Mouse (Mus musculus) frontal cortex, postnatal 36 days (tissue): ENCODE data around the gene Map4k3.

Experiments
- DNase-seq, 2 experiments: peaks; one replicate each; pipeline ENCODE4 v3.0.0; 2022; ENCODE audit warnings: low spot score in 2 of 2

The Map4k3 gene

DNA sequence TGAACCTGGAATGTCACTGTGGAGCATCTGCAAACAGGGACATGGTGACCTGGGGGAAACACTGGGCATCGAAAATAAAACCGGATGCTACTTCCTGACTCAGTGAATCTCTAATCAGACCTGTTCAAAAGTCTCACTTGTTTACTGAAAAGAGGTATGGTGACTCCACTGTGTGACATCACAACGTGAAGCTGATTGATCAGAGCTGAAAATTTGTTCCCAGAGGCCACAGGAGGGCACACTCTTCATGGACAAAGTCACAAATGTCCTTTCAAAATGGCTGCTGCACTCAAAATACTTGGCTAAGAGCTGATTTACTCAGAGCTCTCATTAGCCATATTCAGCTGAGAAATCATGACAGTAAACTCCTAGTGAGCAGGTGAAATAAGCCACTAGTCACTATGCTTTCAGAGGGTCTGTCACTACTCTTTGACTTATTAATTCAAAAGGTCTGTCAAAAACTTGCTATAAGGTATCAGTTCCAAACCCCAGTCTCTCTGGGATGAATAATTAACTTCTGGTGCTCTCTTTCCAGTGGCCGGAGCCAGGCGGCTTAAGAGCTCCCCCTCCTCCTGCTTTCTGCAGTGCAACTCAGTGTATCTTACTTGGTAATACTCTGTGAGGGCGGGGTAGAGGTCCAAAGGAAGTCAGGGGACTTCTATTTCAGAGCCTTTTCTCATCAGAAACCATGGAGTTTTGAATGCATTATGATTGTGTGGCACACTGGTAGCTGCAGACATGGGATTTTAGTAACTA is 44.3 kb downstream of the Map4k3 start:
- no peak for DNase-seq

DNA sequence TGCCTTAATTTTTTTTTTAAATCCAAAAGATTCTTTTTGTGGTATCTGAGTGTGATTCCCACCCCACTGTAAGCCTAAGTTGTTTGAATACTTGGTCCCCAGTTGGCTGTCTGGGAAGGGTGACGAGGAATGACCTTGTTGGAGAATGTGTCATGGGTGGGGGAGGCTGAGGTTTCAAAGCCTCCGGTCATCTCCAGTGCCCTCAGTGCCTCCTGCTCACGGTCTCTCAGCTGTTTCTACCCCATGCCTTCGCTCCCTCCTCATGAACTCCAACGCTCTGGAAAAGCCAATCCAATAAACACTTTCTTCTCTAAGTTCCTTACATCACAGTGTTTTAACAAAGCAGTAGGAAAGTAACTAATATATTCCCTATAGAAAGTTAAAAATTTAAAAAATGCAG is 45.2 kb downstream of the Map4k3 start:
- DNase-seq = no peak

DNA sequence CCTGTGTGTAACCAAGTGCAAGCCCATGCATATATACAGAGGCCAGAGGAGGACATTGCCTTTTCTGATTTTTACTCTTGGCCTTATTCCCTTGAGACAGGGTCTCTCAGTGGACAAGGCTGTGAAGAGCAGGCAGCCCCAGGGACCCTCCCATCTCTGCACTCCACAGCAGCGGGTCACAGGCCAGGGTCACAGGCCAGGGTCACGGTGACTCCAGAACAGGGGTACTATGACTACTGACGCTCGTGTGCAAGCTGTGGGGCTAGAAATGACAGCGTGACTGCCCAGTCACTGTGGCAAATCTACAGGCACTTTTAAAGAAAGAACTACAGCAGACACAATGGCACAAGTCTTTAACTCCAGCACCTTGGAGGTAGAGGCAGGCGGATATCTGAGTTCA is 50.1 kb downstream of the Map4k3 start:
- DNase-seq = no peak

DNA sequence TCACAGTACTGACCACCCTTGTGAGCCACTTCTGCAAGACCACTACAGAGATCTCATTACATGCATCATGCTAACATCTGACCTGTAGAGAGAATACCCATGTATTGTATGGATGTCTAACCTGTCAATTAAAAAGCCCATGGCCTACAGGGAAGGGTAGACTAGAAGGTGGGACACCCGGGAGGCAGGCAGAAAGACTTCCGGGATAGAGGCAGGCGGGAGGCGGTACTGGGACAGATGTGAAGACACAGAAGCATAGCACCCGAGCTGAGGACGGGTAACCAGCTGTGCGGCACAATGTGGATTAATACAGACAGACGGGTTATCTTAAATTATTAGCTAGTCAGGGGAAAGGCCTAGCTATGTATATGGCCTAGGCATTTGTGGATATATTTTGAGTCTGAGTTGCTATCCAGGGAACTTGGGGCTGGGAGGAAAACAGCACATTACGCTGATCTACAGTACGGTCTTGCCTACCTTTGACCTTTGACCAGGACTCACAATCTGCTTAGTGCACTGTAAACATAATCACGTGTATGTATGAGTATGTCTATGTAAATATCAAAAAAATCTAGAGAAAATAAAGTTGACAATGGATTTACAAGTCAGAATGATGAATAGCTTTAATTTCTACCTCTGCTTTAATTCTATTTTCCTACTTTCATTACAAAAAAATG is 51.3 kb downstream of the Map4k3 start:
- DNase-seq = no peak

DNA sequence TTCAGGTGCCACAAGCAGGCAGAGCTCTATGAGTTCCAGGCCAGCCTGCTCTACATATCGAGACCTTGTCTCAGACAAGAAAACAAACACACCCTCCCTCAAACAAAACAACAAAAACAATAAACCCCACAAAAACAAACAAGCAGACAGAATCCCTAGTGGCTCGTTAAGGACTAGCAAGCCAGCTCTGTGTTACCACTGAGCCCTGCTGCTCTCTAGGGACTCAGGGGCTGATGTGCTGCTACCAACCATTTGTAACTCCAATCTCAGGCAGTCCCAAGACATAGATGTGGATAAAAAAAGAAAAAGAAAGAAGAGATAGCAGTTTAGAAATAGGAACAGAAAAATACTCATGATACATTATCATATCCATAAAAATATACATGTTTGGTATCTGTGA is 52.1 kb downstream of the Map4k3 start:
- DNase-seq = no peak

DNA sequence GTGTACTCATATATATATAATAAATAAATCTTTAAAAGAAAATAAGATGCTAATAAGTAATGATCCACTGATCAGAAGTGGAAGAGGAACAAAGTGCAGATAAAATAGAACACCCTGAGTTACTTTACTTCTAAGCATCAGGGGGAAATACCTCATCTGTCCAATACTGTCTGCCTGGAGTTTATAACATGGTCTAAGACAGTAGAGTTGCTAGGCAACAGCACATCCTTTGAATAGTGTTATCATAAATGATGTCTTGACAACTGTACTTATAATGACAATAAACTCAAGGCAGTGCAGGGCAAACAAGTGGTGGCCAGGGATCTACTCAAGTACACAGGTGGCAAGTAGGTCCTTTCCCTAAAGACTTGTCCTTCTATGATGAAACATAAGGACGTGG is 57.9 kb downstream of the Map4k3 start:
- DNase-seq = no peak

DNA sequence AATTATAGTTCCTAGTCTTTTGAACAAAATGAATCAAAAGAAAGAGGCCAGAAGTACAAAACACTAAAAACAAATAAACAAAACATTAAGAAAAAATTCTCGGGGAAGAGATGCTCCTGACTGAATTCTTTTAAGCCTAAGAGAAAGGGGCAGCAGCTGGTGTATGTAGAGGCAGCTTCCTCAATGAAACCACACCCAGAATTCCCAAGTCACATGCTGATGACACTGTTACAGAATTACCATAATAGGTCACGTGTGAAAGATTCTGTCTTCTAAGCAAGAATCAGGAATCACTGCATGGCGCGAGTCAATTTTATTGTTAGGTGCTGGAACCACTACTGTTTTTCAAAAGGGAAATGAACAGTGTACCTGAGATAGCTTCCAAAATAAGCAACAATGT is 64.7 kb downstream of the Map4k3 start:
- no peak for DNase-seq

DNA sequence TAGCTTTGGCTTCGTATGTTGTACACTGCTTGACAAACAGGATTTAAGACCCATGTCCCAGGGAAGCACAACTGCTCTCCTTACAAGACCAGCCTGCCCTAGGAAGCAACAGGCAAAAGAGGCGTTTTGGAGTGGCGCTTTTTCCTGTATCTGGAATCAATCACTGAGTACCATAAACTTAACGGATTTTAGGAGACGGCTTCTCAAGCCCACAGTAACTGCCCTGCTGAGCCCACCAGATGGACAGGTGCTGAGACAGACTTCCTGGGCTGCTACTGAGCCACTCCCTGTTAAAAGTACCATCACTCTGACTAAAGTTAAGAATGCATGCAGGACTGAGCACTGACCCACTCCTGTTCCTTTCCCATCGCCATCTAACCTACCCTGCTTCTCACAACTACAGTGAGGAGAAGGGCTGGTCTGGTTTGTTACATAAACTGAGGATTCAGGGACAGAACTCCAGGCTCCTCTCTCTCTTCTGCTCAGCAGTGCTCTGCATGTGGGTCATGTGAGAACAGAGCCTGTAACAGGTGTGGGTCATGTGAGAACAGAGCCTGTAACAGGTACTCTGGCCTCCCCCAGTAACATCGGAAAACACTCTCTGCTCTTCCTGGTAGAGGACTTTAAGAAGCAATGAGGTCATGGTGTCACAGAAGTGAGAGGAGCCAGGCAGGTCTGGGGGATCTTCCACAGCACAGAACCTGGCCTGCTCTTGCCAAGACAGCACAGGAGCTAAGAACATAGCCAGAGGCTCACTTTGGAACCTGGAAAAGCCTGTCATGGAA is 65.3 kb downstream of the Map4k3 start:
- DNase-seq = no peak

DNA sequence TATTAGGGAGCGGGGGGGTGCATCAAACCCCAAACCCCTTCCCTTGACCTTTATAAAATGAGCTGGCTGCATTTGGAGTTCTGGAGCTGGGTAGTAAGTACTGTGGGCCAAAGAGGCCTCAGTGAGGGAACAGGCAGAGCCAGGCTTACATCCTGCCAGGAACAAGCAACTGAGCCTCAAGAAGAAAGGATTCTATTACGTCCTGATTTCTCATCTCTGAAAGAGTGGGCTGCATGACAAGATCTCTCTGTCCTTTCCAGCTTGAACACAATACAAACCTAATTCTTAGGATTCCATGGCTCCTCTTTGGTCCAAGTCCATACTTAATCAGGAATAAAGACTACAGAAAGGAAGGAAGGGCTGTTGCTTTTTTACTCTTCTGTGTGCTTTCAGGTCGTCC is 66.4 kb downstream of the Map4k3 start:
- no peak for DNase-seq

DNA sequence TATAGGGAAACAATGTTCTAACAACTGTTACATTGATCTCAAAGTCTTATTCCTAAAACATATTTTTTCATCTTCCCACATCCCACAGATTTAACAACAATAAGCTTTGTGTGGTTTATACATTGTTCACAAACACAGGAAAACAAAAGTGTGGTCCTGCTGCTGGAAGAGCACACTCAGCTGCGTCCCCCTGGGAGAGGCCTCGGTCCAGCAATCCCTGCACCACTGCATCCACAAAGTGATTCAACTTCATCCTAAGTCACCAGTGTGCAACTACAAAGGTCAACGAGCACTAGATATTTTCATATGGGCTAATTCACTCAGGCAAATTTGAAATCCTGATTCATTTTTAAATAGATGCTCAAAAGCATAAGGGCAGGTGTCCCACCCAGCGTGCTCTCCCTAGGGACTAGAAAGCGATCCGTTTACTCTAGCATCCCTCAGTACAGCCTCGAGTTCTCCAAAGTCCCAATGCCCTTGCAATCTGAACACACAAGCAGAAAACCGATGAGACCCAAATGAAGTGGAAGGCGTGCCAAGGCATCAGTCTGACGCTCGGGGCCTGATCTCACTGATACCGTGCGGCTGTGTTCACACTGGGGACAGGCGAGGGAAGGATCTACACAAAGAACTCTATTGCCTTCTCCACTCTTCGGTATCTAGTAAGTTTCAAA is 67.4 kb downstream of the Map4k3 start:
- no peak for DNase-seq

DNA sequence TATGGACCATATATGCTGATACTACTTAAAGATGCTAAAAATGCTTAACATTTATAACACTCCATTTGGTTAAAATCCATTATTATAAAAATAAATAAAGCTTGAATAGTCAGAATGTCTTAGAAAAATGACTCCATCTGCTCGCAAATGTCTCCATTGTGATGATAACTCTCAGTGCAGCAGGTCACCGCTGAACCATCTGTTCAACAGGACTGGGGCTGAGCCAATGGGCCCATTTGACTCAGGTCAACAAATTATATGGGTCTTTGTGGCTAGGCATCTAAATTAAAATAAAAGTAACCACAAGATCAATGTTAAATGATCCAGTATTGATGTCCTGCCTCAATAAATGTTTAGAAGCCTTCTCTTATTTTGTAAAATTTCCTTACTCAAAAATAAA is 68.1 kb downstream of the Map4k3 start:
- no peak for DNase-seq

DNA sequence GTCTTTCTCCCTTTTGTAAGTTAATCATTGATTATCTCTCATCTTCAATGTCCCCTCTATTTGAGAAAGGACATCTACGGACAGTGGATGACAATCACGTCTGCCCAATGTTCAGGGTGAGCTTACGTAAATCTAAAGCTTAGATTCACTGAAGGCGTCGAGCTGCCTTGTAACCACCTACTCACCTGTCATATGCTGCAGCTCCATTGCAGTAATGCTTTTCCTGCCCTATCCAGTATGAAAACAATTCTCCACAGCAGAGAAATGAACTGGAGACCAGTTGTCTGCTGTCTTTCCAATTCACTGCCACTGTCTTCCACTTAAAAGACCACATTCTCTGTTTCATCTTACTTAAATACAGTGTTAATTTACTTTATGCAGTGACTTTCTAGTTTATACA is 68.5 kb downstream of the Map4k3 start:
- DNase-seq = no peak

DNA sequence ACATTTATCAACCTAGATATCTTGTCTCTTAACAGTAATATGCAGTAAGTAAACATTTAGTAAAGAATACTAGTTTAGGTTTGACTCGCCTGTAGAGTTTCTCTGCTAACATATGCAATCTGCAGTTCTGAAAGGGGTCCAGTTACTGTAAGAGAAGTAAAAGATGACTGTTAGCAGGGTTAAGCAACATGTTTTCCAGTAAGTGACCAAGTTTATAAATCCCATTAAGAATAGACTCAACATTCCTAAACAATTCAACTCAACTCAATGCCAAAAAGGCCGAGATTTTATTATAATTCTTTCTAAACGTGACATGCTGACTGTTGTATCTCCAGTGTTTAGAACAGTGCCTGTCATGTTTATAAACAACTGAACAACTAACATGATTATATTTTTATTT is 74.0 kb downstream of the Map4k3 start:
- no peak for DNase-seq

DNA sequence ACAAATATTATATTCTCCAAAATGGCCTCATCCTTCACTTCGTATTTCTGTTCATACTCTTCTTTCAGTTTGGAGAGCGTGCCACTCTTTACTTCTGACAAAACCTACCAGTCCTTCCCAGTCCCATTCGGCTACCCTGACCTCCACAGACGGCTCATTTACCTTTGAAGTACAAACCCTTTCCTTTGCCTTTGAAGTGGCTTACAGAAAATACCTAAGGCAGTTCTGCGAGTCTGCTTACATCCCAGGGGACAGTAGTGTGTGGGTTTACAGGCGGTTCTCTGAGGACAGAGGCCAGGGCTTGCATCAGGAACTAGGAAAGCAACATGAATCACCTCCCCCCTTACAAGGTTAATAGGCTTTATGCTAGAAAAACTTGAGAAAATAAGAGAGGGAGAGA is 75.5 kb downstream of the Map4k3 start:
- DNase-seq = no peak

DNA sequence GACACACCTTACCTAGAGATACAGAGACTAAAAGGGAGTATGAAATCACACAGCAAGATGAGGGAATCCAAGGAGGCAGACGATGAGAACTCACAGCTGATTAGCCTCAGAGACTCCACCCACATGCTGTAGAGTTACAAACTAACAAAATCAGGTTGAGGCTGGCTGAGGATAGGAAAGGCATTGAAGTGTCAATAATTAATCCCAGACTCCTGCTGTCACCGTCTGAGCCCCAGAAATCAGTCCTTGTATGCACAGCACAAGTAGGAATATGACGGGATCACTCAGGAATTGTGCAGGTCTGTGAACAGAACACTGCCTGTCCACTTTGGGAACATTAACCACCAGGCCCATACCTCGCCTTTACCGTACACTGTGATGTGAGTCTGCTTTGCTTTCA is 81.4 kb downstream of the Map4k3 start:
- DNase-seq = no peak

DNA sequence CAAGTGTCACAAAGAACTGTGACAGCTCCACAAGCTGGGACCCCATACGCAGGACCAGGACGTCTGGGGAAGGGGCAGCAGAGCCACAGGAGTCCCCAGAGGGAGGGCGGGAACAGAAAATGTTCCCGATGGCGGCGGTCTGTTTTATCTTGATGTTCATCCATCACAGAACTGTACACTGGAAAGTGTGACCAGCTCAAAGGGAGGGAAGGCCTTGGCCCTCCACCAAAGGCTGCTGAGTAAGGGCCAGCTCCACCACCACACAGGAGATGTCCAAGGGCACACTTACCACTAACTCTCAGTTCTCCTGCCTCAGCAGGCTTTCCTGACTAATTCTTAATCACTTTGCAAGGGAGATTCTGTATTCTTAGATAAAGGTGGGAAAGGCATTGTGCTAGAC is 82.2 kb downstream of the Map4k3 start:
- DNase-seq = no peak

DNA sequence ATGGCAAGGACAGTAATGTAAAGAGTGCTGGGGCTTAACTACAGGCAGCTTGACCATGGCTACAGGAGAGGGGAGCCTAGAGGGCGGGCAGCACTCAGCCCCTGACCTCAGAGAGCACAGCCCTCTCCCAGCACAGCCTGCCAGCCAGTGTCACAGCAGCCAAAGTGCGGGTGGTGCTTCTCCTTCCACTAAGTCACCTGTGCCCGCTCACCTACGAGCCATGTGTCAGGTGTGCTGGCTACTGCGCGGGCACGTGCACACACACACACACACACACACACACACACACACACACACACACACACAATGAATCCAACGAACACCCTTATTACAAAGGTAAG is 82.6 kb downstream of the Map4k3 start:
- DNase-seq = no peak

DNA sequence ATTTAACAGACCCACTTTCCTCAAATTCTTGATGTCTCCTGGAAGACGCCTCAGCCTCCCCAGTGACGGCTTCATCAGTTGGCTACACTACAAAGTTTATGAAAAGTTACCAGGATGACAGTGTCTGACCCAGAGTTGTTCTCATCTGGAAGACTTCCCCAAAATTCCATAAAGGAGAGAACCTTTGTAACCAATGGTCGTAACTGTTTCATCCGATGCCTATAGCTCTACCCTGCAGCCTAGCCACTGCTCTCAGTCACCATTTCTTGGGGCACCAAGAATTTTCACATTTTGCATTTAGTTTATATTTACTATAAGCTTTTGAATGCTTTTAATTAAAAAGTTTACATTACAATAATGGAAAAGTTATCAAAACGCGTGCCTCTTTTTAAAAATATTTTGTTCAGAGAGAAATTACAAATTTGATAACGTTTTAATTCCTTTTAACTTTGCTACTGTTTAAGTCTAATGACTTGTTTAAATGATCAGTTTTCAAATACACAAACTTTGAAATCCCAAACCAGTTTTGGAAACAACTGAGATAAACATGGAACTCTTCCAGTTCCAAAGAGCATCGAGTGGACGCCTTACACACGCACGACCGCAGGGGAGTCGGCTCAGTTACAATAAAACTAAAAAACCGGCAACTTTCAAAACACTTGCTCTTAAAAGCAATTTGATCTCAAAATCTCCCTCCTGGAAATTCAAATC is 83.1 kb downstream of the Map4k3 start:
- no peak for DNase-seq

DNA sequence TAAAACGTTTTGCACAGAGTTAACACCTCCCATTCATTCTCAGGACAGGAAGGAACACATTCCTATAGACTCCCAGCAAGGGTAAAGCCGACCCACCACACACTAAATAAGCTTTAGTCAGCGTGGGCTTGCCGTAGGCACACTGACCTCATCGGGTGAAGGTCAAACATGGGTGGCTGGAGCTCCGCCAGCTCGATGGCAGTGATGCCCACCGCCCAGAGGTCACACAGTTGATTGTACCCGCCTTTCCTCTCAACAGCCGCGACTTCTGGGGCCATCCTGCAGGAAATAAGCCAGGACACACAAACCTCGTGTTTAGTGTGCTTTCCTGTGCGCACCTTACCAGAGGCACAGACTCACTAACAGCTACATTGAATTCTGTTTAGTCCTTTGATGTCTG is 83.7 kb downstream of the Map4k3 start:
- DNase-seq = no peak

DNA sequence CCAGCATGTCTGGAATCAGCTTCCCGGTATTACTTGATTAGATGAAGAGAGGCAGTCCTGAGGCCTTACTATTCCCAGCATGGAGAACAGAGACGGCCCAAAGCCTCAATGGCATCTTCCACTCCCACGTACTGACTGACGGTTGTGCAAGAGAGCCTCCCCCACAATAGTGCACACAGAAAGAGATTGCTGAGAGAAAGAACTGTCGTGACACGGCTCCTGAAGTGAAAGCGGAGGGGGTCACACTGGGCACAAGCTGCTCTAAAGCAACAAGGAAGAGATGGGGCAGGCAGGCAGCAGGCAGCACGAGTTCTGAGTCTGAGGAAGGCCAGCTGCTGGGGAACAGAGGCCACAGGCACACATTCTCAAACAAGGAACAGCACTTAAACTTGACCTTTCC is 90.2 kb downstream of the Map4k3 start:
- DNase-seq = no peak

DNA sequence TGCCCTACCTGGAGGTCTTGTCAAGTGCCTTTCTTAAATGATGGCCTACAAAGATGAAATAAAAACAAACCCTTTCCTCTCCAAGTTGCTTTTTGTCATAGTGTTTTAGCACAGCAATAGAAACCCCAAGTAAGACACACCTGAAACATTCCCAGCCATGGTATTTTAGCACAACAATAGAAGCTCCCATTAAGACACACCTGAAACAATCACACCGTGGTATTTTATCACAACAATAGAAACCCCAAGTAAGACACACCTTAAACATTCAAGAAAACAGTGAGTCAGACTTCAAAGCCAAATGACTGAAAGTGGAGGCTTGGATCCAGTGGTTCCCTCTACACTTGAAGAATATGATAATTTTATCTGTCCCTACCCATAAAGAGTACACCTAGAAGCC is 92.5 kb downstream of the Map4k3 start:
- DNase-seq = no peak

DNA sequence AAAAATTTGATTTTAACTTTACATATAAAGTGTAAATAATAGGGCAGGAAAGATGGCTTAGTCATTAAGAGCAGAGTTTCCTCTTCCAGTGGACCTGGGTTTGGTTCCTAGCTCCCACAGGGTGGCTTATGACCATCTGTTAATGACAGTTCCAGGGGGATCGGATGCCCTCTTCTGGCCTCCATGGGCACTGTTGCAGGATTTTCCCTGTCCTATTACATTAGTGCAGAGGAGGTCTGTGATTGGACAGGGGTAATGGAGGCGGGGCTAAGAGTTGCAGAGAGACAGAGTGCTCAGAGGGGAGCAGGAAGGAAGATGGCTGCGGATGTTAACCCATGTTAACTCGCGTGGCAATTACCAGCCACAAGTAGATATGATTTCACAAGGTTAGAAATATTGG is 95.4 kb downstream of the Map4k3 start:
- DNase-seq = no peak
